Mouse (Mus musculus) CH12.LX (cell line): ENCODE measurements at regions not wholly inside any gene's neighbourhood (a gene's known extent, or its start where the extent isn't known, plus 50 kb on each side); places are given as distances from the start of the nearest gene placed in this dataset.

Experiments used
- DNase-seq: peaks from one replicate; pipeline ENCODE4 v3.0.0-alpha.2; 2013; ENCODE audit errors: extremely low read depth
- H3K27ac ChIP-seq: 2 replicates; pipeline ENCODE4 v1.5.1; 2012; ENCODE audit warnings: low read depth, mild to moderate bottlenecking, control low read depth, moderate library complexity; ENCODE audit not compliant: insufficient read depth
- H3K27me3 ChIP-seq: replicated peaks from 2 replicates; pipeline ENCODE3; 2012; ENCODE audit warnings: inconsistent platforms
- H3K36me3 ChIP-seq, 2 experiments: replicated peaks in 1 of 2; 2 replicates each; pipeline versions ENCODE3 to v1.6.1; 2012; ENCODE audit warnings: inconsistent platforms in 1 of 2, low read length in 1 of 2, mild to moderate bottlenecking in 1 of 2, mixed read lengths in 1 of 2, moderate library complexity in 1 of 2; ENCODE audit not compliant: control insufficient read depth in 1 of 2, insufficient read depth in 1 of 2
- H3K4me1 ChIP-seq, 2 experiments: 2 replicates each; pipeline ENCODE4 v1.6.1; 2012; ENCODE audit warnings: inconsistent platforms in 1 of 2, moderate library complexity in 1 of 2; ENCODE audit not compliant: insufficient read depth in 2 of 2, control insufficient read depth in 1 of 2
- H3K4me2 ChIP-seq: 2 replicates; pipeline ENCODE4 v1.6.1; 2012; ENCODE audit warnings: low read depth, mild to moderate bottlenecking, control low read depth; ENCODE audit not compliant: poor library complexity, insufficient read depth, severe bottlenecking
- H3K4me3 ChIP-seq, 3 experiments: fragments of 150-350 bp in 1 of 3; sonication (generic) in 1 of 3; replicated peaks in 1 of 3; 2 replicates each; pipeline versions ENCODE3 to v1.5.1; 2011 to 2012; ENCODE audit warnings: low read depth in 2 of 3, low read length in 2 of 3, mild to moderate bottlenecking in 2 of 3, moderate library complexity in 2 of 3, control low read depth in 1 of 3, improper control_type of control experiment in 1 of 3, inconsistent platforms in 1 of 3, mixed read lengths in 1 of 3; ENCODE audit not compliant: poor library complexity in 1 of 3
- H3K79me2 ChIP-seq: replicated peaks from 2 replicates; pipeline ENCODE4 v1.6.1; 2012; ENCODE audit warnings: mild to moderate bottlenecking, moderate library complexity; ENCODE audit not compliant: control insufficient read depth, poor library complexity, insufficient read depth, severe bottlenecking; ENCODE audit errors: extremely low read depth
- H3K9ac ChIP-seq: 2 replicates; pipeline ENCODE4 v1.6.1; 2012; ENCODE audit warnings: low read depth, mild to moderate bottlenecking, control low read depth, moderate library complexity; ENCODE audit not compliant: insufficient read depth
- H3K9me3 ChIP-seq: replicated peaks from 2 replicates; pipeline ENCODE3; 2012; ENCODE audit warnings: low read length, inconsistent platforms, mixed read lengths
- BHLHE40 ChIP-seq: IDR thresholded peaks from 2 replicates; pipeline ENCODE4 v1.6.1; 2011; ENCODE audit warnings: mild to moderate bottlenecking, low read depth, low read length, improper control_type of control experiment
- CHD1 ChIP-seq: IDR thresholded peaks from 2 replicates; pipeline ENCODE4 v1.6.1; 2012; ENCODE audit warnings: low read depth, low read length, improper control_type of control experiment, inconsistent platforms
- CTCF ChIP-seq, 2 experiments: IDR thresholded peaks in 1 of 2; conservative IDR thresholded peaks in 1 of 2; 2 replicates each; pipeline ENCODE4 v1.5.1; 2011 to 2012; ENCODE audit warnings: low read depth in 2 of 2, low read length in 2 of 2, improper control_type of control experiment in 1 of 2, inconsistent platforms in 1 of 2, mild to moderate bottlenecking in 1 of 2, moderate library complexity in 1 of 2
- E2F4 ChIP-seq: IDR thresholded peaks from 2 replicates; pipeline ENCODE4 v1.6.1; 2011; ENCODE audit warnings: low read depth, low read length, improper control_type of control experiment; ENCODE audit not compliant: insufficient replicate concordance
- ELF1 ChIP-seq: IDR thresholded peaks from 2 replicates; pipeline ENCODE4 v1.6.1; 2014; ENCODE audit warnings: low read depth, mild to moderate bottlenecking, inconsistent platforms, low read length, improper control_type of control experiment
- EP300 ChIP-seq: IDR thresholded peaks from 2 replicates; pipeline ENCODE4 v1.6.1; 2011; ENCODE audit warnings: low read length, improper control_type of control experiment
- ETS1 ChIP-seq: conservative IDR thresholded peaks from 2 replicates; pipeline ENCODE4 v1.6.1; 2012; ENCODE audit warnings: low read depth, mild to moderate bottlenecking, inconsistent platforms, low read length, improper control_type of control experiment, moderate library complexity
- HCFC1 ChIP-seq: IDR thresholded peaks from 2 replicates; pipeline ENCODE4 v1.6.1; 2012; ENCODE audit warnings: low read depth, mild to moderate bottlenecking, inconsistent platforms, low read length, improper control_type of control experiment
- JUN ChIP-seq: IDR thresholded peaks from 2 replicates; pipeline ENCODE4 v1.6.1; 2011; ENCODE audit warnings: low read depth, mild to moderate bottlenecking, low read length, improper control_type of control experiment, moderate library complexity; ENCODE audit not compliant: insufficient read depth
- KAT2A ChIP-seq: IDR thresholded peaks from 2 replicates; pipeline ENCODE4 v1.6.1; 2012; ENCODE audit warnings: low read length, improper control_type of control experiment, inconsistent platforms; ENCODE audit not compliant: insufficient replicate concordance
- MAFK ChIP-seq: IDR thresholded peaks from 2 replicates; pipeline ENCODE4 v1.6.1; 2011; ENCODE audit warnings: low read length, improper control_type of control experiment; ENCODE audit not compliant: insufficient replicate concordance
- MAX ChIP-seq: IDR thresholded peaks from 2 replicates; pipeline ENCODE4 v1.6.1; 2011; ENCODE audit warnings: low read length, improper control_type of control experiment
- MEF2A ChIP-seq: IDR thresholded peaks from 2 replicates; pipeline ENCODE4 v1.6.1; 2014; ENCODE audit warnings: low read depth, mild to moderate bottlenecking, inconsistent platforms, low read length, improper control_type of control experiment, borderline replicate concordance
- MYC ChIP-seq: IDR thresholded peaks from 2 replicates; pipeline ENCODE4 v1.6.1; 2011; ENCODE audit warnings: low read depth, mild to moderate bottlenecking, improper control_type of control experiment, low read length
- PAX5 ChIP-seq: IDR thresholded peaks from 2 replicates; pipeline ENCODE4 v1.6.1; 2012; ENCODE audit warnings: low read length, inconsistent platforms, mixed read lengths
- POLR2AphosphoS2 ChIP-seq: IDR thresholded peaks from 2 replicates; pipeline ENCODE4 v1.6.1; 2011; ENCODE audit warnings: low read depth, low read length, improper control_type of control experiment
- RAD21 ChIP-seq: IDR thresholded peaks from 2 replicates; pipeline ENCODE4 v1.6.1; 2011; ENCODE audit warnings: low read depth, mild to moderate bottlenecking, low read length, improper control_type of control experiment, moderate library complexity
- RCOR1 ChIP-seq: conservative IDR thresholded peaks from 2 replicates; pipeline ENCODE4 v1.6.1; 2012; ENCODE audit warnings: low read depth, mild to moderate bottlenecking, inconsistent platforms, low read length, improper control_type of control experiment
- SIN3A ChIP-seq: IDR thresholded peaks from 2 replicates; pipeline ENCODE4 v1.6.1; 2012; ENCODE audit warnings: low read length, improper control_type of control experiment, inconsistent platforms
- SMC3 ChIP-seq: IDR thresholded peaks from 2 replicates; pipeline ENCODE4 v1.6.1; 2011; ENCODE audit warnings: low read depth, low read length, improper control_type of control experiment
- TCF12 ChIP-seq: IDR thresholded peaks from 2 replicates; pipeline ENCODE4 v1.6.1; 2014; ENCODE audit warnings: low read depth, mild to moderate bottlenecking, inconsistent platforms, low read length, improper control_type of control experiment
- UBTF ChIP-seq: IDR thresholded peaks from 2 replicates; pipeline ENCODE4 v1.6.1; 2012; ENCODE audit warnings: low read depth, mild to moderate bottlenecking, inconsistent platforms, low read length, improper control_type of control experiment, moderate library complexity
- ZC3H11A ChIP-seq: IDR thresholded peaks from 2 replicates; pipeline ENCODE4 v1.6.1; 2012; ENCODE audit warnings: low read depth, mild to moderate bottlenecking, inconsistent platforms, low read length, improper control_type of control experiment
- ZKSCAN1 ChIP-seq: IDR thresholded peaks from 2 replicates; pipeline ENCODE4 v1.6.1; 2012; ENCODE audit warnings: low read depth, inconsistent platforms, low read length, improper control_type of control experiment, borderline replicate concordance
- dilution Hi-C: fragments of 300-500 bp; cut with MboI; formaldehyde crosslinking; loops from 2 replicates; pipeline ENCODE4 v1.14.3; 2020; ENCODE audit warnings: low sequenced_read_pairs; ENCODE audit not compliant: extremely low pct_unique_long_range_greater_than_20kb, extremely low pct_ligation_motif_present
- in situ Hi-C: fragments of 300-500 bp; cut with MboI; formaldehyde crosslinking; loops from 3 replicates; pipeline ENCODE4 v1.14.3; 2019; ENCODE audit warnings: low sequenced_read_pairs, low pct_ligation_motif_present, low pct_unique_long_range_greater_than_20kb, mixed read lengths

DNA sequence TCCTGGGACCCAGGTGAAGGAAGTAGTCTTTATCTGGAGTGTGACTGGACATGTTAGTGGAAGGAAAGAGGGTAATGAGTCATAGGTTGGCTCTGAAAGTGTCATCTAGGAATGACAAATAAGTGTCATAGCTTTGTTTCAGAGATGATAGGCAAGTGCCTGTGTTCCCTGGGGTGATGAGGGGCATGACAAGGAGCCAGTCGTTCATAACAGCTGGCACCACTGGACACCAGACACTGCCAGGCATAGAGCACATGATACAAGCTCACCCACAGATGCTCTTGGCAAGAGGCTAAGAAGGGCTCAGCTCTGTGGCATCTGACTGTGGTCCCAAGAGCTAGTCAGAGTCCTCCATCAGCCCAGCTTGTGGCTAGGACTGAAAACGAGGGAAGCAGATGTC lies 171.0 kb downstream of the Rab11fip4 start:
- DNase-seq, result no peak
- dilution Hi-C loops (no loop called here), in situ Hi-C loops (no loop called here)
- Histone ChIP-seq H3K27me3 (no peaks in the 10 kb centered on the region), H3K79me2 (no peaks in the 10 kb centered on the region), H3K9ac (no peak overlapping the region), H3K27ac (no peak overlapping the region), H3K4me3 (no peak overlapping the region), H3K9me3 (peaks cover 6% of the 10 kb centered on the region), H3K4me2 (no peak overlapping the region), H3K4me1 (peaks cover 0 to 40% of the 10 kb centered on the region in 2 experiments; a peak in 2 of 4 replicates), H3K36me3 (no peaks in the 10 kb centered on the region)
- TF ChIP-seq HCFC1 (no peak), SIN3A (no peak), EP300 (no peak), RCOR1 (no peak), MEF2A (no peak), MAX (no peak), TCF12 (no peak), ELF1 (no peak)

DNA sequence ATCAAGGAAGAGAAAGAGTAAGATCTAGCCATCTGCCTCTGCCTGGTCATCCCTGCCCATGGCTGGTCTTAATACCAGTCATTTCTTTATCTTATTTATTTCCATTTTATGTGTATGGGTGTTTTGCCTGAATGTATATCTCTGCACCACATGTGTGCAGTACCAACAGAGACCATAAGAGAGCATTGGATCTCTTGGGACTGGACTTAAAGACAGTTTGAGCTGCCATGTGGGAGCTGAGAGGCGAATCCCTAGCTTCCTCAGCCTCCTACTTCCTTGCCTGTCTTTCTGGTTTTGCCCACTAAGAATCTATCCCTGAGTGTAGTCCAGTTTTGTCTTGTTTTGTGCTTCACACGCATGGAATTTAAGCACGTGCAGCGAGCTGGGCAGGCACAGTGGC lies 169.5 kb downstream of the Rab11fip4 start:
- no peaks in the 10 kb centered on the region for H3K36me3 ChIP-seq
- H3K9ac ChIP-seq, result no peak overlapping the region
- no peak overlapping the region for H3K4me3 ChIP-seq
- no peaks in the 10 kb centered on the region for H3K9me3 ChIP-seq
- DNase-seq, result no peak
- in situ Hi-C loops, result no loop called here
- no peak overlapping the region for H3K4me2 ChIP-seq
- no peak for TF ChIP-seq JUN
- peak; percentile 38 for TF ChIP-seq RAD21
- TF ChIP-seq MAX, result peak; percentile 20; the same call in 1 of the 2 replicates
- peak in 1 of 2 experiments; percentile 55; a peak in 2 of 4 replicates for TF ChIP-seq CTCF (conservative IDR thresholded peaks at IDR 0.05 in 1 of 2, IDR thresholded peaks at IDR 0.05 in 1 of 2; ENCODE audit: low read depth in 2 of 2, low read length in 2 of 2)
- peak; percentile 38; the same call in 1 of the 2 replicates for TF ChIP-seq SMC3
- peak; percentile 83 for TF ChIP-seq BHLHE40
- H3K27me3 ChIP-seq, result no peaks in the 10 kb centered on the region
- H3K4me1 ChIP-seq, result peaks cover 0 to 51% of the 10 kb centered on the region in 2 experiments; a peak in 3 of 4 replicates
- H3K79me2 ChIP-seq, result no peaks in the 10 kb centered on the region
- H3K27ac ChIP-seq, result no peak overlapping the region
- dilution Hi-C loops, result no loop called here

DNA sequence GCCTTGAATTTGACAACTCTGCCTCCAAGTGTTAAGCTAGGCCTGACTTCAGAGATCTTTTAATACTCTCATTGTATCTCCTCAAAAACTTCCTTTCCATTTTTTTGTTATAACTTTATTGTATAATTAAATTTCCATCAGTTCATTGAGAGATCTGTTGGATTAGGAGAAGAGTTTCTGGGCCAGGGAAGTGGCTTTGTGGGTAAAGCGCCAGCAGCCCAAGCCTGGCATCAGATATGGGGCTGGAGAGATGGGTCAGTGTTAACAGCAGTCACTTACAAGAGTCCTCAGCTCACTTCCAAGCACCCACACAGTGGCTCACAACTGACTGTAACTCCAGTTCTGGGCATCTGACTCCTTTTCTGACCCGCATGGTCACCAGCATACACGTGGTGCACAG lies 167.3 kb downstream of the Rab11fip4 start:
- Histone ChIP-seq H3K79me2 (no peaks in the 10 kb centered on the region), H3K4me2 (no peak overlapping the region), H3K9ac (no peak overlapping the region), H3K27me3 (no peaks in the 10 kb centered on the region), H3K36me3 (no peaks in the 10 kb centered on the region), H3K4me1 (peaks cover 0 to 36% of the 10 kb centered on the region in 2 experiments; a peak in 3 of 4 replicates), H3K27ac (no peak overlapping the region), H3K9me3 (no peaks in the 10 kb centered on the region), H3K4me3 (no peak overlapping the region)
- no peak for DNase-seq
- no peak for TF ChIP-seq POLR2AphosphoS2
- no peak for TF ChIP-seq SIN3A
- no peak for TF ChIP-seq E2F4
- TF ChIP-seq JUN, result no peak
- no peak for TF ChIP-seq MYC
- TF ChIP-seq MAFK, result no peak
- TF ChIP-seq EP300, result no peak
- no peak for TF ChIP-seq PAX5
- no peak for TF ChIP-seq ZKSCAN1
- TF ChIP-seq KAT2A, result no peak
- TF ChIP-seq ETS1, result no peak
- TF ChIP-seq RAD21, result no peak
- no peak for TF ChIP-seq ZC3H11A
- TF ChIP-seq UBTF, result no peak
- no peak for TF ChIP-seq CHD1
- no peak for TF ChIP-seq TCF12
- dilution Hi-C loops, result no loop called here
- in situ Hi-C loops, result no loop called here
